Mouse (Mus musculus): ENCODE results near the gene Ldb2. TPM values are rescaled to one million over a fixed set of nuclear protein-coding genes. Genes with fewer than 3 reads are reported as not detected.

Ldb2 gene
- total and polyA plus RNA-seq, 3 experiments, result not detected

DNA sequence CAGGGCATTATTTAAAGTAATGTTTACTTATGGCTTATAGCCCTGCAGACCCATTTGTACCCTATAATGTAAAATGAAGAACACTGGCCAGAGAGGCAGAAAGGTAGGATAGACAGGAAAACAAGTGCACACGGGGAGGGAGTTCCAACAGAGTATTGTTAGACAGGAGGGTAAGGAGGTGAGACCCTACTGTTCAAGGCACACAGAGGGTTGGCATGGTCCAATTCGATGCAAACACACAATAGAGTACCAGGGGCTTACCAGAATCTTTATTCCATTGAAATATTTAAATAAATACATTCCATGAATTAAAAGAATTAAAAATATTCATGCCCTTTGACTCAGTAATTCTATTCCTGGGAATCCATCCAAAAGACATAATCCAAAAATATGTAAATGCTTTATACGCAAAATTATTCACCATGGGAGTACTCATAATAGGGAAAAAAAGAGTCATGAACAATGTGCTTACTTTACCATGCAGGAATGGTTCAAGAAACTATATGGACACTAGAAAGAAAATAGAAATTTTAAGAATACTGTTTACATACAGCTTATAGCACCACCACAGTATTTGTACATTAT is 118.3 kb downstream of the Ldb2 start:
- H3K27me3 ChIP-seq (ENCODE audit: control insufficient read depth in 1 of 2, insufficient read depth in 2 of 2, low read length in 2 of 2), result no peaks in the 10 kb centered on the region
- DNase-seq (ENCODE audit: low read depth, low spot score), result no peak
- no peak overlapping the region for H3K4me3 ChIP-seq (ENCODE audit: control insufficient read depth in 1 of 2, insufficient read depth in 1 of 2, low read depth in 2 of 2, low read length in 2 of 2)
- no peaks in the 10 kb centered on the region for H3K4me1 ChIP-seq (ENCODE audit: control insufficient read depth in 1 of 2, insufficient read depth in 2 of 2, low read length in 2 of 2)
- no peaks in the 10 kb centered on the region for H3K36me3 ChIP-seq (ENCODE audit: control insufficient read depth in 1 of 2, insufficient read depth in 2 of 2, low read length in 2 of 2)
- H3K27ac ChIP-seq (ENCODE audit: control insufficient read depth, low read depth, low read length), result no peak overlapping the region
- TF ChIP-seq CHD1 (IDR thresholded peaks at IDR 0.05; ENCODE audit: low read depth, low read length) (no peak), MYB (IDR thresholded peaks at IDR 0.05; ENCODE audit: low read depth, low read length) (no peak), HCFC1 (IDR thresholded peaks at IDR 0.05; ENCODE audit: low read depth, low read length) (no peak), MAX (IDR thresholded peaks at IDR 0.05; ENCODE audit: low read length) (no peak)
- no peak overlapping the region for H3K9ac ChIP-seq (ENCODE audit: control insufficient read depth, low read depth, low read length, poor library complexity, severe bottlenecking)
- H3K9me3 ChIP-seq (replicated peaks; ENCODE audit: insufficient read depth, low read length), result no peaks in the 10 kb centered on the region
- H3K79me2 ChIP-seq (ENCODE audit: control insufficient read depth, insufficient read depth, low read length, poor library complexity), result no peaks in the 10 kb centered on the region

DNA sequence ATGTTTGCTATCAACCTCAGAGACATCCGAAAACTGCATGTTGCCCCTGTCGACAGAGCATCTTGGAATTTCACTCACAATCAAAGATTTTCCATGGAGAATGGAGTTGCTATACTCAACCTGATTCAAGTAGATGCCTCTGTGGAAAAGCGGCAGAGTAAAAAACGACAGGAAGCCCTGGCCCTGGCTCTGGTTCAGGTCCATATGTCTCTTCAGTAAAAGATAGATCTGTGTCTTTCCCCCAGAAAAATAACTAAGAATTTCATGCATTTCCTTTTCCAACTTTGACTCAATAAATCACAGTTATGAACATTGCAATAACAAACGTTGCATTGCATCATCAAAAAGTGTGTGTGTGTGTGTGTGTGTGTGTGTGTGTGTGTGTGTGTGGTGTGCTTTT is 121.7 kb downstream of the Ldb2 start:
- Histone ChIP-seq H3K9me3 (replicated peaks; ENCODE audit: insufficient read depth, low read length) (no peaks in the 10 kb centered on the region), H3K4me3 (ENCODE audit: control insufficient read depth in 1 of 2, insufficient read depth in 1 of 2, low read depth in 2 of 2, low read length in 2 of 2) (no peak overlapping the region), H3K4me1 (ENCODE audit: control insufficient read depth in 1 of 2, insufficient read depth in 2 of 2, low read length in 2 of 2) (no peaks in the 10 kb centered on the region), H3K36me3 (ENCODE audit: control insufficient read depth in 1 of 2, insufficient read depth in 2 of 2, low read length in 2 of 2) (no peaks in the 10 kb centered on the region), H3K79me2 (ENCODE audit: control insufficient read depth, insufficient read depth, low read length, poor library complexity) (no peaks in the 10 kb centered on the region), H3K27me3 (ENCODE audit: control insufficient read depth in 1 of 2, insufficient read depth in 2 of 2, low read length in 2 of 2) (no peaks in the 10 kb centered on the region), H3K9ac (ENCODE audit: control insufficient read depth, low read depth, low read length, poor library complexity, severe bottlenecking) (no peak overlapping the region), H3K27ac (ENCODE audit: control insufficient read depth, low read depth, low read length) (no peak overlapping the region)
- no peak for TF ChIP-seq ELF1 (IDR thresholded peaks at IDR 0.05; ENCODE audit: low read depth, low read length)
- TF ChIP-seq SIN3A (IDR thresholded peaks at IDR 0.05; ENCODE audit: low read length), result no peak
- no peak for TF ChIP-seq POLR2AphosphoS2 (IDR thresholded peaks at IDR 0.05; ENCODE audit: low read length)
- no peak for TF ChIP-seq TBP (IDR thresholded peaks at IDR 0.05; ENCODE audit: low read depth, low read length)
- no peak for TF ChIP-seq ETS1 (IDR thresholded peaks at IDR 0.05; ENCODE audit: low read depth, low read length)
- TF ChIP-seq CHD2 (IDR thresholded peaks at IDR 0.05; ENCODE audit: low read length), result no peak
- TF ChIP-seq MAZ (IDR thresholded peaks at IDR 0.05; ENCODE audit: low read depth, low read length), result no peak
- no peak for TF ChIP-seq EP300 (IDR thresholded peaks at IDR 0.05; ENCODE audit: low read depth in 1 of 2, low read length in 2 of 2)
- TF ChIP-seq ZMIZ1 (IDR thresholded peaks at IDR 0.05; ENCODE audit: low read depth, low read length), result no peak
- TF ChIP-seq MAFK (IDR thresholded peaks at IDR 0.05; ENCODE audit: borderline replicate concordance, low read depth, low read length), result no peak
- TF ChIP-seq USF1 (IDR thresholded peaks at IDR 0.05; ENCODE audit: low read depth, low read length), result no peak
- no peak for TF ChIP-seq CTCF (IDR thresholded peaks at IDR 0.05 in 2 of 3, conservative IDR thresholded peaks at IDR 0.05 in 1 of 3; ENCODE audit: control insufficient read depth in 1 of 3, insufficient read depth in 1 of 3, low read depth in 2 of 3, low read length in 3 of 3, poor library complexity in 1 of 3, severe bottlenecking in 1 of 3)
- no peak for TF ChIP-seq RCOR1 (IDR thresholded peaks at IDR 0.05; ENCODE audit: low read depth, low read length)
- TF ChIP-seq ZNF384 (IDR thresholded peaks at IDR 0.05; ENCODE audit: low read depth, low read length), result no peak
- no peak for TF ChIP-seq KAT2A (conservative IDR thresholded peaks at IDR 0.05; ENCODE audit: low read depth, low read length)
- DNase-seq (ENCODE audit: low read depth, low spot score), result no peak
